Mouse (Mus musculus) mouse trophoblast stem cell (cell line): Measurements from ENCODE around the gene Smim6.

Experiments
- in situ Hi-C, 2 experiments: fragments of 300-500 bp; cut with MseI, MboI; formaldehyde crosslinking; loops; 2 replicates in 1 of 2; 3 replicates in 1 of 2; pipeline ENCODE4 v1.15.1; 2025

Smim6 gene

DNA sequence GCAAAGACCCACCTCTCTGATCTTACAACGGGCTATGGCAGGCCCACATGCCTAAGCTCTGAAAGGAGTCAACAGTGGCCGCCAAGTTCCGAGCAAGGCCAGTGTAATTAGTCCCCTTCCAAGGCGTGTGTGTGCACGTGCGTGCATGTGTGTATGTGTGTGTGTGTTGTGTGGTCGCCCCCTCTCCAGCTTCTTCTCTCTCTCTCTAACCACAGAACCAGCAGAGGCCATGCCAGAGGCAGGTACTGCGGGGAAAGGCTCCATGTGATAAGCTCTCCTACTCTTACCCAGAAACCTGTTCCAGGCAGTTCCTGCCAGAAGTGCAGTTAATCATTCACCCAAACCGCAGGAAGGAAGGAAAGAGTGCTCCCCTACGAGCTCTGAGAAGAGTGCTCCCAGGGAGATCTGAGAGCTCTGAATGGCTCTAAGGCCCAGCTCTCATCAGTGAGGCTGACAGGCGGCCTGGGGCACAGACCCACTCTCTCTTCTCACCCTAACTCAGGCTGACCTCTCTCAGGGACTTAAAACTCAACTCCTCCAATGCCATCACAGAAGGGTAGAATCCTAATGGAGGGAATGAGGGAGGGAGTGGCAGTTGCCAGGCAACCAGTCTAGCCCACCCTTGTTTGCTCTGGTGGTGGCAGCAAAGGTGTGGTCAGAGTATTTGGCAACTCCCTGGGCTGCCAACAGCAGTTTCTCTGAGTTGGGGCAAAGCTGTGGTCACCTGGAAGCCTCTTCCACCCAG, at the start of gene Smim6:
Gene Smim6, plus strand, starts transcription at position 386 of the 745 bp plus-strand sequence.
- in situ Hi-C loops = no loop called here

DNA sequence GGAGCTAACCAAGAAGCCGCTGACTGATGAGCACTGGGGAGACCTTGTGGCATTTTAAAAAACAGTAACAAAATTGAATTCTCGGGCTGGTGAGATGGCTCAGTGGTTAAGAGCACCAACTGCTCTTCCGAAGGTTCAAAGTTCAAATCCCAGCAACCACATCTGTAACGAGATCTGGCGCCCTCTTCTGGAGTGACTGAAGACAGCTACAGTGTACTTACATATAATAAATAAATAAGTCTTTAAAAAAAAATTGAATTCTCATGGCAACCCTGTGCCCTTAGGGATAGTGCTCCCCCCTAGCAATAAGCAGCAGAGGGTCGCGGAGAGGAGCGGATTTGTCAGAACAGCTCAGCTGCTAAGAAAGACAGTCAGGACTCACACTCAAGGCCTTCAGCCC, 47.9 kb upstream of the Smim6 start:
- in situ Hi-C loops = no loop called here

GRCm38 (mm10) chr11:115869393-115869792, 42.4 kb upstream of the Smim6 start:
- in situ Hi-C loops = no loop called here

- in situ Hi-C loops = no loop called here
Measured at GRCm38 (mm10) chr11:115872437-115872836, 39.4 kb upstream of the Smim6 start.

DNA sequence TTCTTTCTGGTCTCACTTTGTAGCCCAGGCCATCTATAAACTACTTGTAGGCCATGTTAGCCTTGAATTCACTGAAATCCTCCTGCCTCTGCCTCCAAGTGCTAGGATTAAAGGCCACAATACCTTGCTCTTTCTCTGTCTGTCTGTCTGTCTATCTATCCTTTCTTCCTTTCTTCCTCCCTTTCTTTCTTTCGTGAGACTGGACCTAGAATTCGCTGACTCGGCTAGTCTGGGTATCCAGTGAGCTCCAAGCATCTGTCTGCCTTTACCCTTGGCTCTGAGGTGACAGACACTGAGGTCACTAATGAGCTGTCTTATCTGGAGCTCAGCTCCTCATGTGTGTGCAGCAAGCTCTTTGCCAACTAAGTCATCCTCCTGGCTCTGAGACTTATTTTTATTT, 35.9 kb upstream of the Smim6 start:
- in situ Hi-C loops = no loop called here

GRCm38 (mm10) chr11:115876438-115876837, 35.4 kb upstream of the Smim6 start:
- in situ Hi-C loops = no loop called here

DNA sequence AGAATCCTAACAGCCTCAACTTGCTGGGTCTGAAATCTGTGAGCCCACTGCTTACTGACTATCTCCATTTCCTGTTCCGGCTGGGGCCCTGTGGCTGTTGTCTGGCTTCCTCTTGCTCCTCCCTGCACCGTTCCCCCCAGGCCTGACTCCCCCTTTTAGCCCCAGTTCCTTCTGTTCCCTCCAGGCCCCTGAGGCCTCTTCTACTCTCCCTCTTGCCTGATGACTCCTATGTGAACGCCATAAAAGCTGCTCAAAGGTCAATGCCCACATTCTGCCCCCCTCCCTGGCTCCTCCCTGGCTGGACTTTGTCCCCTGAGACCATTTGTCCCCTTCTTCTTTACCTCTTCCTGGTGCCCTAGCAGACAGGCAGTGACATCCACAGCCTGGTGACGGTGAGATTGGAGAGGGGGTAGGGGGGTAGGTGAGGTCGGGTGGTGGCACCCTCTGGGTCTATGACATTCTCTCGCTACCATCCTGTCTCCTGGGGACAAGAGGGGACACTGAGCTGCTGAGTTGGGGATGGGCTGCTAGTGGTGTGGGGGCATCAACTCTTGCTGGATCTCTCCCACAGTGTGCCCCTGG, 34.6 kb upstream of the Smim6 start:
- in situ Hi-C loops = no loop called here

DNA sequence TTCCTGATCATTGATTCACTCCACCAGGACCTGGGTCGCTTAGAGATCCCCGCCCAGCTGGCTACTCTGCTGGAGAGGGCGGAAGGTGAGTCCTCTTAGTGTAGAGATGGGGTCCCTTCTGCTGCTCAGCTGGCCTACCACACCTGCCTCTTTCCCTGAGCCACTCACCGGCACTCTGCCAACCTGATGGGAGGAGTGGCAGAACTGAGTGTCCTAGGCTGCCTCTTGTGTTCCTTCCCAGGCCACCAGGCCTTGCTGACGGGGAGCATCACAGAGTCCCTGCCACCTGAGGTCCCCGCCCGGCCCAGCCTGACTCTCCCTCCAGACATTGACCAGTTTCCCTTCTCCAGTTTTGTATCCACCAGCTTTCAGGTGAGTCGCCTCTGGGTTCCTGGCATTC, 33.7 kb upstream of the Smim6 start:
- in situ Hi-C loops = no loop called here

GRCm38 (mm10) chr11:115881002-115881401, 30.8 kb upstream of the Smim6 start:
- in situ Hi-C loops = no loop called here

GRCm38 (mm10) chr11:115883251-115883650, 28.6 kb upstream of the Smim6 start:
- in situ Hi-C loops = no loop called here

- in situ Hi-C loops = no loop called here
Measured at GRCm38 (mm10) chr11:115884361-115884760, 27.5 kb upstream of the Smim6 start.

DNA sequence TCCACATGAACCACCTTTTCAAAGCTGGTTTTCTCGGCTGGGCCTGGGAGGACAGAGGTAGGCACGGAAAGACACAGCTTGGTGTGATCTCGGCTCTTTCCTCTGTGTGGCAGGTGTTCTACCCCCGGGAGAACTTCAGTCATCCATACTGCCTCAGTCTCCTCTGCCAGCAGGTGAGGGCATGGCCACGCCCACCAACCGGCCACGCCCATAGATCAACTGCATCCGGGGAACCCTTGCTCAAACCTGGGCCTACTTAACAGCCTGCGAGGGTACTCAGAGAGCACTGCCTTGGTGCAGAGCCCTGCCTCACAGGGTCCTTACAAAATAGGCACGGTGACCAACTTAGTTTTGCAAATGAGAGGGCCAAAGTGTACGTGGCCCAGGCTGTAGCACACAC, 26.5 kb upstream of the Smim6 start:
- in situ Hi-C loops = no loop called here

DNA sequence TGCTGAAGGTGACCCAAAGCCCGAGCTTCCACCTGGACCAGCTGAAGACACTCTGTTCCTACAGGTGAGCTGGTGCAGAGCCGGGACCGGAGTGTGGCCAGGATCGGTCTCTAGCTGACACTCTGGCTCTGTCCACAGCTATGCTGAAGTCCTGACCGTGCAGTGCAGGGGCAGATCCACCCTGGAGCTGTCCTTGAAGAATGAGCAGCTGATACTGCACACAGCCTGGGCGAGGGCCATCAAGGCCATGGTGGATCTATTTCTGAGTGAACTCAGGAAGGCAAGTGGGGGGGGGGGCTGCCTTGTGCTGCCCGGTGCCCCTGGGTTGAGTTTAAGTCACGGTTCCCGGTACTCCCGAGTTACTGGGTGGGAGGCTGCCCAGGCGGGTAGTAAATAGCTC, 25.4 kb upstream of the Smim6 start:
- in situ Hi-C loops = no loop called here

- in situ Hi-C loops = no loop called here
Measured at GRCm38 (mm10) chr11:115888020-115888419, 23.8 kb upstream of the Smim6 start.

GRCm38 (mm10) chr11:115889159-115889558, 22.7 kb upstream of the Smim6 start:
- in situ Hi-C loops = no loop called here

GRCm38 (mm10) chr11:115892213-115892612, 19.6 kb upstream of the Smim6 start:
- in situ Hi-C loops = no loop called here

GRCm38 (mm10) chr11:115893071-115893470, 18.7 kb upstream of the Smim6 start:
- in situ Hi-C loops = no loop called here

DNA sequence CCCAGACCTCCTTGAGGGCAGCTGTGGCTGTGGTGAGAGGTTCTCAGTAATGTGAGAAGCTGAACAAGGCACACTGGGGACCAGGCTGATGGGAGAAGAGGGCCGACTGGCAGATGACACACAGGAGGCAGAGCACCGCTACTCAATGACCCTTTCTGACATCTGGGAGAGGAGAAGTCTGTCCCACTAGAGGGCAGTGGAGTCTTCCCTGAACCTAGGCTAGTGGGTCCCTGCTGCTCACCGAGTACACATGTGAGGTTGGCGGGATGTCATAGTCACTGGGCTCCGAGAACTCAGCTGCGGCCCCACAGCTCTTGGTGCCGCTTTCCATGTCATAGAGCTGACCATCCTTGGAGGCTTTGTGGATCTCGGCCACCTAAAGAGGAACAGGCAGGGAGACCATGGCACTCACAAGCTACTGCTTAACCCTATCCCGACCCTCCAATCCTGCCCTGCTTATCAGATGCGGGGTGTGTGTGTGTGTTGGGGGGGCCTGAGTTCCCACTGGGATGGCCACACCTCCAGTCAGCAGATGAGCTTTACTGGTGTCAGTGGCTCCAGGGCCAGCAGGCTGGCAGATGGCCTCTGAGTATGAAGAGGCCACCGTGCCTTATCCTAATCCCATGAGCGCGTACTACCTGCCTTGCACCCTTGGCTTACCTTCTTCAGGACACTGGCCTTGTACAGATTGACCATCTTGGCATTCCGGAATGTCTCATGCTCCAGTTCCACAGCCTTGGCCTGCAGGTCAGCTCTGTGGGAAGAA, 16.9 kb upstream of the Smim6 start:
- in situ Hi-C loops = no loop called here

DNA sequence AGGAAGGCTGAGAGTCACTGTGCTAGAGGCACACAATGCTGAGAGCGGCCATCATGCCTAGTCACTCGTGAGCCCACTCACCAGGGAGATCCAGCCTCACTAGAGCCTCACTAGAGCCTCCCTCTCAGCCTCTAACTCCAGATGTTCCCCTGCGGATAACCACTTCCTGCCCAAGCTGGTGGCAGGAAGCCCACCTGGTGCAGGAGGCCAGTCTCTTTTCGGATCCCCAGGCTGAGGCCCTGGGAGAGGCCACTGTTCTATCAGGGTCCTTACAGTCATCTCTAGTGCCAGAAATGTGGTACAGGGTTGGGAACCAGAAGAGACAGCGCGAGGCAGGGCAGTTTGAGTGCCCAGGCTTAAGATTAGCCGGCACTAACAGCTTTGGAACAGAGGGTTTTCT, 13.4 kb upstream of the Smim6 start:
- in situ Hi-C loops = no loop called here

- in situ Hi-C loops = no loop called here
Measured at GRCm38 (mm10) chr11:115898886-115899285, 12.9 kb upstream of the Smim6 start.

DNA sequence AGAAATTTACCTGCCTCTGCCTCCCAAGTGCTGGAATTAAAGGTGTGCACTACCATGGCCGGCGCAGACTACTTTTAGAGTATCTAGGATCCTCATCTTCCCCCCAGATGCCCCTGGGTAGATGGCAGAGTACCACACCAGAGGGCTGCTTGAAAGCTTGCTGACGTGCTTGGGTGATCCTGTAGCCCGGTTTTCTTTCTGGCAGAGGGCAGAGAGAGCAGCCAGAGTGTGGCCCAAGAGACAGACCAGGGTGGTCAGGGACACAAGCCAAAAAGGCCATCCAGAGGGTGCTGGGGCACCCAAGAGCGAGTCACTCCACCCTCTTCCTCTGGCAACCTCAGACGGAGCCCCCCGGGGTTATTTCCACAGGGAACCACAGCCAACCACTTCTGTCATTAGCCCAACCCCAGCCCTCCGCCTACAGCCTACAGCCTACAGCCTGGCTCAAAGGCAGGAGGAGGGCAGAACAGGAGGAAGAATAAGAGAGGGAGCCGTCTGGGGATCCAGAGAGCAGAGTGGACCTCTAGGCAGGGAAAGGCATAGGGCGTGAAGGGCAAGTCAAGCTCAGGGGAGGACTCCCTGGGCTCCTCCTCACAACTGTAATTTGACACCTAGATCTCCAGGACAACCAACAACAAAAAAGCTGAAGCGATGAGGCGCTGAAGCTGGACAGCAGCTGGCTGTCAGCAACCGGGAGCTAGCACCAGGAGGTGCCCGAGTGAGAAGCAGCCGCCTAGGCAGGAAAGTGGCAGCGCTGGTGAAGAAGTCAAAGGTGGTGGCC, 12.1 kb upstream of the Smim6 start, which contains the start of gene Smim5:
Gene Smim5, plus strand, starts transcription at position 481 of the 781 bp plus-strand sequence.
- in situ Hi-C loops = no loop called here
